Mouse (Mus musculus) ovary, postnatal 14 days (tissue): ENCODE data around the gene Jag1.

Experiments
- DNase-seq: peaks from one replicate; pipeline ENCODE4 v3.0.0; 2022; ENCODE audit warnings: low spot score

The Jag1 gene

DNA sequence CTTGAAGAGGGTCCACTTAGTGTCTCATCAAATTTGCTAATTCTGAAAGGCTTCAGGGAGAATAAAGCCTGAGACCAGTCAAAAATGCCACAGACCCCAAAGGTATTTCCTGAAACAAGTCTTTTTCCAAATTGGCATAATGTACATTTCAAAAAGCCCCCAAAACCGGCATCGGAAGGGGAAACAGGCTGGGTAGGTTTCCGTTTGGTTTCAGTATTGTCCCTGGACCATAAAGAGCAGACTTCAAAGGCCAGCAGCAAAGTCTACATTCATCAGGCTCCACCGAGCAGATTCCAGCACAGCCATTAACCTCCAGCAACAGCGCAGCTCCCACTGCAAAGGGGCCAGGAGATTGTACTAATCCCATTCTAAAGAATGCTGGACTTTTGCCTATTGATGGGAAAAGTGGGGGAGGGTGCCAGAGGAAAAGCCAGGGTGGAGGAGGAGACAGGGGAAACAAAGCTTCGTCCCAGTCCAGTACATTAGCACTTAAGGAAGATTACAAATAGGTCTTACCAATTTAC lies 17.2 kb downstream of the Jag1 start:
- no peak for DNase-seq

DNA sequence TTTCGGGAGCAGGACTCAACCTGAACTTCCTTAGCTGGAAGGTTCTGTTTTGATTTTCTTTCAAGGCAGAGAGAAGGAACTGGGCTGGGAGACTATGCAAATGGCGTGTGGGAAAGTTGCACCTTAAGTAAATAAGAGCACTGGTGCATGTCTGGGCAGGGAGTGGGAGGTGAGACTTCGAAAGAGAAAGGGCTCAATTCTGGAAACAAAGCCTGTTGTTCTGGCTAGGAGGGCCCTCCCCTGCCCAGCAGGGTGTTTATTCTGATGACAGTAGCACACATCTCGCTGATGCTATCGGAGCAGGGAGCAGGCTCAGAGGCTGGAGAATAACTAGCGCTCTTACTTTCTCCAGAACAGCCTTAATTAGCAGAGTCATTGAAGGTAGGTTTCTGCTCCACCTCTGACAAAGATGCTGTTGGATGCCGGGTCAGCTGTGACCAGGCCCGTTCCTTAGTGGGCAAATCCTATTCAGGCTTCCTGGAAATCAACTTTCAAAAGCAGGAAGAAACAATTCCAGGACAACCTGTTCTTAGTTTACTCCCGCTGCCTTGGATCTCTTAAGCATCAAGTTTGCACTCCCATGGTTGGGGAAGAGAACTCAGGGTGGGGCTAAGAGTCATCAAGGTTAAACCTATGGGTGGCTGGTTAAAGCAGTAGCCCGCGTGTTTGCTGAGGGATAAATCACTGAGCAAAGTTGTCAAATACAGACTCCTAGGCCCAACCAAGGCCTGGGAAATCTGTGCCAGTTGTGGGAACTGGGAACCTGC lies 18.0 kb downstream of the Jag1 start:
- DNase-seq, result no peak

DNA sequence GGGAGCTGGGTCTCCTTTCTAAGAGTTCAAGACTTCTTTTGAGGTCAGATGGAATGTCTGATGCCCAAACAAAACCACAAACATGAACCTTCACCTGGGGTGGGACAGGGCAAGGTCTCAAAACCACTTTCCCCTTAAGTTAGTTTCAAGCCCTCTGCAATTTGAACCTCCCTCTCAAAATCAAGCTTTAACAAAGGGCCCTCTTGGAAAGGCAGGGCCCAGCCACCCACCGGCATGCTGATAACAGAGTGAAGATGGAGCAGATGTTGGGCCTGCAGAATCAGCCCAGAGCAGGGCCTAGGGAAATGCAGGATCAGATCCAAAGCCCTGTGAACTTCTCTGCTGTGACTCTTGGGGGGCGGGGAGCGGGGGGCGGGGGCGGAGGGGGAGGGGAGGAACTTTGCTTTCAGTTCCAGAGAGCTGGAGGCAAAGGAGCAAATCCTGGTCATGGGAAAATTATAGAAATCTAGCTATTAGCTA lies 19.4 kb downstream of the Jag1 start:
- no peak for DNase-seq

DNA sequence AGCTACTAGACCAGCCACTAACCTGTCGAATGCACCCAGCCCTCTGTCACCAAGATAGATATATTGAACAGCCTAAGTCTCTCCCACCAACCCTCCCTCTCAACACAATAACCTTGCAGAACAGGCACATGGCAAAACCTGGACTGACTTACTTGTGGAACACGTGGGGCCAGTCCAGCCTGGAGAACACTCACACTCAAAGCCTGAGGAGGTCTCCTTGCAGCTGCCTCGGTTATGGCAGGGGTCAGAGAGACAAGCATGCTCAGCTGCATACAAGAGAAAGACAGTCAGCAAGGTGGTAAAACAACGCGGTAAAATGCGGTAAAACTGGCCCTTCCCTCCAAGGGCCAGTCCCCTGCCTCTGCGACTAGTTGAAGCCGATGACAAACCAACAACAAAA lies 22.1 kb downstream of the Jag1 start:
- no peak for DNase-seq

DNA sequence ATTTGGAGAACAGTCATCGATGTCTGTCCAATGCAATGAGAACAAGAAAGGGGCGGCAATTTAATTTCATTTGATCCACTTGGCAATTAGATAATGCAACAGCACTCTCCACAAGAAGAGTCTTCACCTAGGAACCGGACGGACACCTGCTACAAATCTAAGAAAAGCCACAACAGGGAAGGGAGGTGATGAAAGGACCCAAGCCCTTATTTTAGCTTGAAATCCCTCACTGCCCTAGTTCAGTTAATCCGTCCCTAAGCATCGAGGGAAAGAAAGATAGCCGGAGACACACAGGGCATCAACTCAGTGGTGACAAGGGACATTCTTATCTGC lies 23.2 kb downstream of the Jag1 start:
- no peak for DNase-seq

DNA sequence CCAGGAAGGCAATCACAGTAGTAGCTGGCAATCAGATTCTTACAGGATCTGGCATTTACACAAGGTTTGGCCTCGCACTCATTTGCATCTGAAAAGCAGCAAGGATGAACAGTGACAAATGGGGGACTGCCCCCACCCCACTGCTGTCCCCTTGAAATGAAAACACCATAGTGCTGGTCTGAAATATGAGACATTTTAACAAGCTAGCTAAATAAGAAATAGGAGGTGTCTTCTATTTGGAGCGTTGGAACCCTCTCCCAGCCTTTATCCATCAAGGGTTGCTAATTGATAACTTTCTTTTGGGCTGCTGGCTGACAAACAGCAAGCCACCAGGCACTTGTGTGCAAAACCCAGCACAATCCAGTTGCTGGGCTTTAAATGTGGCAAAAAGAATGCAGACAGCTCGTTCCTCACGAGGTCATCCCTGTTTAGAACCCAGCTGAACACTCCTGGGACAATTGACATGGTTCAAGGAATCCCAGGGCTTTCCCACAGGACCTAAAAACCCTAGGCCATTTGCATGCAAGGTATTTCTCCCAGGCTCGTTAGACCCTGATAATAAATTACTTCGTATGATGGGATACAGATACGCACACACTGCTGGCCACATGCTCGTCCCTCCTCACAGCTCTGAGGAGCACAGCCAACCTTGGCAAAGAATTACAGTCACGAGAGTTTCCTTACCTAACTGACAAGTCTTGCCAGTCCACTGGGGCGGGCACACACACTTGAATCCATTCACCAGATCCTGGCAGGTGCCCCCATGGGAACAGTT lies 23.7 kb downstream of the Jag1 start:
- DNase-seq, result no peak

DNA sequence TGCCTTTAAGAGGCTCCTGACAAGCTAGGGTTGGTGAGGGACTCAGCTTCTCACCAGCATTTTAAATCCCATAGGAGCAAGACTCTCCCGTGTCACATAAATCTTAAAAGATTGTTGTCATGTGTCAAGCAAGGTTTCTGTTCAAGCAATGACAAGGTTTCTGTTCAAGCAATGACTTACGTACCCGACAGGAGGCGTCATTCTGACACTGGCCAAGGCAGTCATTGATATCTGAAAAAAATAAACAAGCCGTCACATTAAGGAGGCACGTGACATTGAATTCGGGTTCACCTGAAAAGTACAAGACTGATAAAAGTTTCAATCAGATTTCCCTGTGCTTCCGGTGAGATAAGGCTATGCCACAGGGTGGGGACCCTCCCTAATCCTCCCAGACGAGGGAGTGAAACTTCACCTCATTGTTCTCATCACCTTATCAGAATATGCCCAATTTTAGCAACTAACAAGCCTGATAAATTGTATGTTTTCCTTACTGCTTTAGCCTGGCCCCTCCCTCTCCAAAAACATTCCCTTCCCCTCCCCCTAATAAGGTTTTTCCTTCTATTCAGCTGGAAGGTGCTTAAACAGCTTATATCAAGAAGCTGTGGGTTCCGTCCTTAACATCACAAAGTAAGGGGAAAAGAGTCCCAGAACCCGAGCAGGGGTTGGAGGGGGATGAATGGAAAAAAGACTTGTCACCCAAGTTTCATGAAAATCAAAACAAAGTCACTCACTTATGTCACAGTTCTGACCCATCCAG lies 24.5 kb downstream of the Jag1 start:
- no peak for DNase-seq

DNA sequence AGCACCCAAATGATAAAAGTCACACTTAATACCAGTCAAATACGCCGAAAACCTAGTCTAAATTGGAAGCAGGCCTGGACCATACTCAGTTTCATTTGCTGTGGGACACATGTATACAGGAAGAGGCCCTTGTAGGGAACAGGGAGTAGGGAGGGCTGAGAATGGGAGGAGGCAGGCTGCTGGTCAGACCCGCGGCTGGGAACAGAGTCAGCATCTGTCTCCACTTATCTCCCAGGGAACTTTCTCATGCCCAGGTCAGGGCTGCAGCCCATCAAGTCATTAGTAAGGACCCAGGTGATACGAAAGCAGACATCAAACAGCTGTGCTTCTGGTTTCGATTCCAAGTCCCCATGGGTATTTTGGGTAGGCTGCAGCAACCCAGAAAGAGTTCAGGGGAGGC lies 28.7 kb downstream of the Jag1 start:
- DNase-seq, result no peak

DNA sequence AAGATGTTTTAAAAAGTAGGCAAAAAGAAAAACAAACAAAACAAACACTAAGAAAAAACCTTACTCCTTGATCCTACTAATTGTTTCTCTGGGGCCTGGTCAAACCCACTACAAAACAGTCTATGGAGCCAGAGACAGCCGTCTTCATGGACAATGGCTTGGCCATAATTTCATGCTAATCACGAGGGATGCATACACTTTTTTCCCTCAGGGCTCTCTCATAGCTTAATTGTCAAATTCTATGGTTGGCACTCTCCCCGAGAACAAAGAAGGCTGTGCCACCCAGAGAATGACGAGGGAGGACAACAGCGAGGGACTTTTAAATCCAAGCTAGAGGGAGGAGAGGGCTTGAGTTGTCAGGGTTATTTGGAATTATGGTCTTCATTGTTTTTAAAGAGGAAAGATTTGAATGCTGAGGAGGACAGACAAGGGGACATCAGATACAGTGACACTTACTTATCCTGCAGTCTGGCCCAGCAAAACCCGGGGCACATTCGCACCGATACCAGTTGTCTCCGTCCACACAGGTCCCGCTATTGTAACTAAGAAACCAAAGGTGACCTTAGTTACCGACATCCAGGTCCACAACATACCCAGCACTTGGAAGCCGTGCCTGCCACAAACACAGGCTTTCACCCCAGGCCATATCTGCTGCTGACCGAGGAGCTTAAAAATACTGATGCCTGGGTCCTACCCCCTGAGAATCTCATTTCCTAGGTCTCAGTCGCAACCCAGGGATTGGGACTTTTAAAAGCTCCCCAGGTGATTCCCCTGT lies 29.6 kb downstream of the Jag1 start:
- DNase-seq, result no peak

DNA sequence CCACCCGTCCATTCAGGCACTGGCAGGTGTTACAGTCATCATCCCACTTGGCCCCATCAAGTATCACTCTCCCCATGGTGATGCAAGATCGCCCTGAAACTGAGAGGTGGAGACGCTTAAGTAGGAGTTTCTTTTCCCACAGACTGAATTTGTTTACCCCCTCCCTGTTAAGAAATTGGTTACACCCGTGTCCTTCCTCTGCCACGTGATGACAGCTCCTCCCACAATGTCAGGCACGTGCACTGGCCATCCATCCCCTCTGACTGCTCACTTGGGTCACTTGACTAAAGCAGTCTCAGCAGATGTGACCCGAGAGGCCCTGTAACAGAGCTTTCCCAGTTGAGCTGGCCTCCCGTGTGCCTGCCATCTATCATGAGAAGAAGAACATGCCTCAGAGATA lies 31.2 kb downstream of the Jag1 start:
- no peak for DNase-seq

DNA sequence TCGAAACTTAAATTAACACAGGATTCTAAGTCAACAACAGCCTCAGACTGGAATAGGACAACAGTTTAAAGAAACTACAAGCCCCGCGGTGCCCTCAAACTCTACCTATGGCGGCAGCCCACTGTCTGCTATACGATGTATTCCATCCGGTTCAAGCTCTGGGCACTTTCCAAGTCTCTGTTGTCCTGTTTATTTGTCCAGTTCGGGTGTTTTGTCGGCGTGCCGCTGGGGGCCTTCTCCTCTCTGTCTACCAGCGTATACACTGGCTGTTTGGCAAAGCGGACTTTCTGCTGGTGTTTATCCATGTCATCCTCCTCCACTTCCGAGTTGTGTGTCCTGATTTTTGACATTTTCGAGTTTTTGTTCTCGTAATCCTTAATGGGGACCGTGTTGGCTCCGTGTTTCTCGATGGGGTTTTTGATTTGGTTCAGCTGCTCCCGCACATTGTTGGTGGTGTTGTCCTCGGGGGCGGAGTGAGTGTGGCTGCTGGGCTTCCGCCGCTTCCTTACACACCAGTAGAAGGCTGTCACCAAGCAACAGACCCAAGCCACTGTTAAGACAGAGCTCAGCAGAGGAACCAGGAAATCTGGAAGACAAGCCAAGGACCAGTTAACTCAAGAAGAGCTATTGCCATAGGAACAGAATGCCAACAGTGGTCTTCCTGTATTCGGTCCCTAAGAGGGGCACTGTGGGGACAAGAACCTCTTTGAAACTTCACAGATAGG lies 33.4 kb downstream of the Jag1 start:
- DNase-seq, result no peak

DNA sequence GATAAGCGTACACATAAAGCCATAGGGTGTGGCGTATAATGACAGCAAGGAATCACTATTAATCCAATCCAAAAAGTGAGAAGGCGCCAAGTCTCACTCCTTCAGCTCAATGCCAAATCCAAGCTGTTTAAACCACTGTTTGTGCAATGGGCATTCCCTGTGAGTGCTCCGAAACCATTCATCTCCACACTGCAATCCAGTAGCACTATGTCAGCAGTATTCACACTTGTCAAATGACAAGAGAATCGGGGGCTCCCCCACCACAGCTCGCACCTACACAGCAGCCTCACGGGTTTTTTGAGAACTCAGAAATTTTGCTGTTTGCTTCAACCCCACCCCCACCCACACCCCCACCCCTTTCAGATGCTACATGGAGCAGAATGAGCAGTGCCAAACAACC lies 35.4 kb downstream of the Jag1 start:
- no peak for DNase-seq

DNA sequence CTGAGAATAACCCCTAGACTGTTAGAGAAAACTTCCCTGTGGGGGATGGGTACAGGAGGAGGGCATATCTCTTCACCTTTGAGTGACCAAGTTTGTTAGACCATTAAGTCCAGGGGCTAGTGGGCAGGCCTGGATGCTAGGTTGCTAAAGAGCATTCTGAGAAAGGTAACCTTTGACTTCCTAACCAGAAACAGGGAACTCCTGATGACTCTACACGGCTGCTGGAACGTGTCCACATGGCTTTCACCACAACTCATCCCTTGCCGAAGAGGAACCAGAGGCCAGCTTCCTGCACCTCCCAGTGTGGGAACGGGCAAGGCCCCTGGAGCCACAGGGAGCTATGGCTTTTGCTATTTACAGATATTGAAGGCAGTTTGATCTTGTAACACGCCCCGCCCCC lies 36.0 kb downstream of the Jag1 start:
- DNase-seq, result no peak

DNA sequence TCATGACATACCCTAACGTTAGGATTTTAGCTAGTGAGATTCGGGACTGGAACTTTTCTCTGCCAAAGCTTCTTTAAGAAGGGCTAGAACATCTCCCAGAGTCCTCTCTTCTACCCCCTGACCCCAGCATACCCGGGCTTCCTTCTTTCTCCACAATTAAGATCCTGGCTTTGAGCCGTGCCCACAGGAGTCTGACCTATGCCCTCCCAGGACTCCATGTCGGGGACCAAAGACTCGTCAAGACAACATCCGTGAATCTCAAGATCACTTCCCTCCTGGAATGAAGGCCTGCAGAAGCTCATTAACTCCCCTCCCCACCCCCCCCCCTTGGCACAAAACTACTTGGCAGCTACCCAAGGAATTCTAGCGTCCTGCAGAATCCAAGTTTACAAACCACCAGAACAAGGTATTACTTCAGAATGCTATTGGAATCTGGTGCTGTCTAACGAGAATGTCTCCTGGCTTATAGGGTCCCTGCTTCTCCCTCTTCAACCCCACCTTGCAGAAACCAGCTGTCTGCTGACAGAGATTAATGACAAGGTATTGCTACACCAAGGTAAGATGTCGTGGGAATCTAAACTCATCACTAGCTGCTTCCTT lies 36.6 kb downstream of the Jag1 start:
- no peak for DNase-seq

DNA sequence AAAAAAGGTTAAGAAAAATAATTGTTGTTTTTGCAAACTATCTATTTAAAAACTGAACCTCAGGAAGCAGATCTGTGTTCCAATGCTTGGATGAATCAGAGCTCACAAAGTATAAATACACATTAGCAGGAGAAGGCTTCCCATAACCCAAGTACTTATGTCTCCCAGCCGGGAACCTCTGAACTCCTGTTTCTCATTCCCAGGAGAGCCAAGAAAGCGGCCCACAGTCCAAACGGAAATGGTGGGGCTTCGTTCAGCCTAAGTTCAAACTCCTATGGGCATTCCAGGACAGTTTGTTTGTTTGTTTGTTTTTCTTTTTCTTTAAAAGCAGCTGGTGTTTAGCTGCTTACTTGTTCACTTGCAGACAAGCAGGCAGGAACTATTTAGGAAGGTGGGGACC lies 37.7 kb downstream of the Jag1 start:
- no peak for DNase-seq

DNA sequence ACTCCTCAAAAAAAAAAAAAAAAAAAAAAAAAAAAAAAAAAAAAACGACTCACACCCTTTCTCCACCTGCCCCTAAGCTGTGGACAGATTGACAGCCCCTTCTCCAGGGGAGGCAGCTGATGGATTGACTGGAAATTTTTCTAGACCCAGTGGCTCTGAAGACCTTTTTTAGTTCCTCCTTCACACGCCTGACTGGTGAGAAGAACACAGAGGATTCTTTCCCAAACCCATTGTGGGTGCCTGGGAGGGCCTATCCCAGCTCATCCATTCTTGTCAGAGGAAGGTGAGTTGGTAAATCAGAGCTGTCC lies 42.2 kb downstream of the Jag1 start:
- DNase-seq, result no peak

DNA sequence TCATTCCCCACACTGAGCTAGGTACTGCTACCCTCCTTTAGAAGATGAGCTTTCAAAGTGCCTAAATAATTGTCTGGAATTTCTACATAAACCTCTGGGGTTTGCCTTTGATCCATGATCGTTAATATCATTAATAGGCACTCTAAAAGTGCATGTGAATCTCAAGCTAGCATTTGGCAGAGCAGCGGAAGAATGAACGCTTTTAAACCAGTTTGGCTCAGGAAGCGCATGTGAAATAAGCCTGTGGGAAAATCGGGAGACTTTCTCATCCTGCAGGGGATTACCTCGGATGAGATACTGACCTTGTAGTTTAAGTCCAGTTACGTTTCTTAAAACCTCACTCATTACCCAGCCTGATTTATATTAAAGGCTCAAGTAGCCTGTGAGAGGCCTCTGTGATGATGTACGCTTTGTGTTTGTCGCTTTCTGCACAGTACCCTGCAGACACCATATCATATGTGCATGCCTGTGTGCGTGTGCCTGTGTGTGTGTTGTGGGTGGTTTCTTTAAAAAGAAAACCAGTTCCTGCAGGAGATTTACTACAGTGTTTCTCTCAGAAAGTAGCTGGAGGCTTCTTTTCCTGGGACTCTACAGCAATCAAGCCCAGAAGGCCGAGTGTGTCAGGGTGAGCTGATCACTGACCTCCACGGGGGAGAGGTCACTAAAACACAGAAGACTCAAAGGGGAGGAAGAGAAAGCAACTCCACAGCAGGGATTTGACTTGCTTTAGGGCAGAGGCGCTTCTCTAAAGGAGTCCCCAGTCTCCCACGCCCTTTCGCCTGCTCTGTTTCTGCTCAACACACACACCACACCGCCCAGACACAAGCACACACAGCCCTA lies 42.8 kb downstream of the Jag1 start:
- DNase-seq, result no peak

DNA sequence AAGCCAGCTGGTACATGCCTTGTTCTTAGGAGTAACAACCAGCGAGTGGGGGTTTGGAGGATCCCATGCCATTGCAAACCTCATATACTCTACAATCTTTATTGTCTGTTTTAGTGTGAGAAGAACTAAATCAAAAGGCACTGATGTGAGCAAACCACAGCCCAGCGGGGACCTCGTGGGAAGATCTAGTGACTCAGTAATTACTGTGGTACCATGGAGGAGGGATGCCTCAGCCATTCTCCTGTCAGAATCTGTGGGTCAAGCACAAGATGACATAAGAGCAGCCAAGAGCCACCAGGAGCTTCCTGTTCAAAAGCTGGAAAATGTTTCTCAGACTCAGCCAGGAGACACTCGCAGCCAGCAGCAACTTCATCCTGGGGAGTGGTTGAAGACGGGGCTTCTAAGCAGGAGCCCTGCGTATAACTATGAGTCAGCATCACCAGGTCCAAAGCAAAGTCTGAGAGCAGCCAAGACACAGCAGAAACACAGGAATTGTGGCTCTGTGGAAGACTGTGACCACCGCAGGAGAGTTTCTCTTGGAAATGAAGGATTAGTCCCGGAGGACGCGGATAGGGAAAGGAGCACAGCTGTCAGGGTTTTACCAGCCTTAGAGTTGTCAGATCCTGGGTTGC lies 48.8 kb downstream of the Jag1 start:
- DNase-seq, result no peak

DNA sequence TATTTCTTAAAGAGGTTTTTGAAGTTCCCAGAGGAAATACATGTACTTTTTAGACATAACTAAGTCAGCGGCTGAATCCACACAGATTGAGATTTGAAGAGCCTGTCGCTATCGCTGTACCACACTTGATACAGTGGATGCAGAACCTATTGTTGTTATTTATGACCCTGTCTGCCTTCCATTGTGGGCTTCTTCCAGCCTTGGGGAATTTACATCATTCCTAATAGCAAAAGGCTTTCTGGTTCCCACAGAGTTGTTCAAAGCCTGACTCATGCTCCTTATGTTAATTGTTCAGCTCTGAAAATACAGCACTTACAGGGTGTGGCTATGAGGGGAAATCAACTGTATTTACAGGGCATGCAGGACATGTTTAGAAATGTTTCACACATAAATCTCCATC lies 51.9 kb downstream of the Jag1 start:
- no peak for DNase-seq

DNA sequence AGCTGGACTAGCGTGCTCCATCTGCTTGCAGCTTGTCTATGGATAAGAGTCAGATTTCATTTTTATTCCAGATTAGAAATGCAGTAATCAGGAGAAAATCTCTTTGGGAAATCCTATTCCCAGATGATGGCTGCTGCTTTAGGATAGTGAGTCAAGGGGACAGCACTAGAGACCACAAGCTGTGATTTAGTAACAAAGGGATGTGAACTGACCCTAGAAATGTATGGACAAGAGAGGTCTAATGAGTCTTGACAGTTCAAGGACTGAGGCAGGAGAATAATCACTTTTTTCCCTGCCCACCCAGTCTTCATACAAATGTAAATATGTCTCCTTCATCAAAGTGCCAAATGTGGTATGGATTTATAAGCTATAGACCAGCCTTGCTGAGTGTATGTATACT lies 52.6 kb downstream of the Jag1 start:
- no peak for DNase-seq
